Mouse (Mus musculus) testis, postnatal 14 days (tissue): Measurements from ENCODE around the gene Tom1l2.

Experiments used
- DNase-seq: peaks from one replicate; pipeline ENCODE4 v3.0.0; 2021; ENCODE audit warnings: low spot score

Tom1l2 gene

DNA sequence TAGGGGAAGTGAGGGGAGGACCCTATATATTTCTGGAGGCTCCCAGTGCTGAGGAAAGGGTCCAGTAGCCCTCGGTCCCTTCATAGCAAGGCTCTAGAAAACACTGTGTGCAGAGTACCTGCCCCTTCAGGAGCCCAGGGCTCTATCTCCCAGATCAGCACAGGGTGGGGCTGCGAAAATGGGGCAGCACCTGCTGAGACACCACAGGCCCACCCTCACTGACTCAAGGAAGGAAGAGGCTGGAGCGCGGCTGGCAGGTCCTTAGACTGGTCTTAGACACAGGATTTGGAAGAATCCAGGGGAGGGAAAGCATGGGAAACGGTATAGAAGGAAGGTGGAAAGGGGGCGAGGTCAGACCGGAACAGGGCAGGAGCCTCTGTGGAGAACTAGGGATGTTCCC lies 122.2 kb downstream of the Tom1l2 start:
- DNase-seq: no peak

DNA sequence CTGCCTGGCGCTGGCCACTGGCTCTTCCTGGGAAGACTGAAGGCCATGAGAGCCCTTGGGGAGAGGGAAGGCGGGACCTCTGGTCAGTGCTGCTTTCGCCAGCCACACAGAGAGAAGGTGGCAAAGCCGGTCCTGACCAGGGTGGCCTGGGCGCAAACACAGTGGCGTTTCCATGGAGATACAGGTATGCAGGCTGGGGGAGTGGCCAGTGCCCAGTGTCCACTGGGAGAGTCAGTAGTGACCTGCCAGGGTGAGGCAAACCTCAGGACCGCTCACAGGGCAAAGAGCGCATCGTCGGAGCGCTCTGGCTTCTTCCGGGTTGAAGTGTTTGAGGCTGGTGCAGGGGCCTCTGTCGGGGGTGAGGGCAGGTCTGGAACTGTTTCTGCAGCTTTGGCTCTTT lies 122.9 kb downstream of the Tom1l2 start:
- no peak for DNase-seq

DNA sequence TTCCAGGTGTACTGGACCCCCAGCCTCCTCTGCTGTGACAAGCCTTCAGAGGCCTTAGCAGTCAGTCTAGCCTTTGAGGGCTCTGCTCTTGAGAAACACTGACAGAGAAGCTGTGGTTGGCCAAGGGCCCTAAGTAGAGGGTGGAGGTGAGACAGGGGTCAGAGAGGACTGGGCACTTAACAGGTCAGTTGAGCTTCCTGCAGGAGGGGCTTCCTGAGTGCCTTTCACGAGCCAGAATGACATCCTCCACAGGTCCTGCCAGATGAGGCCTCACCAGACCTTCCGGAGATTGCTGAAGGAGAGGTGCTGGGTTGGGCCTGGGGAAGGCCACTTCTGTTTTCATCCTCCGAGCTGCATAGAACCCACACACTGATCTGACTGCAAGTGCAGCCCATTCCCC lies 124.2 kb downstream of the Tom1l2 start:
- no peak for DNase-seq

DNA sequence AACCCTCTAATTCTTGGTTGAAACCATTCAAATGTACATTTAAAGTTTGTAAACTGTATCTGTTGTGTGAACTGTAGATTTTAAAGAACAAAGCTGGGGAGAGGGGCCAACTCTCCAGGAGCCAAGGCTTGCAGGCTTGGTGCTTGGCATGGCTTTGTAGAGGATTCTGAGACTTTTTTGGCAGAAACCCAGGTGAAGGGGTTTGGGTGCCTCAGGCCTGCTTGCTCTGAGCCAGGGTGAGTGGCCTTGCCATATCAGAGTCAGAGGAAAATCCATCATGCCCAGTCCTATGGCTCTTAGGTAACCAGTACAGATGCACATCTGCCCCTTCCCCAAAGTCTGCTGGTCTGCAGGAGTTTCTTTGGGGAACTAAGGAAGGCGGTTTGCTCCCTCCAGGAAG lies 126.8 kb downstream of the Tom1l2 start:
- DNase-seq: no peak

DNA sequence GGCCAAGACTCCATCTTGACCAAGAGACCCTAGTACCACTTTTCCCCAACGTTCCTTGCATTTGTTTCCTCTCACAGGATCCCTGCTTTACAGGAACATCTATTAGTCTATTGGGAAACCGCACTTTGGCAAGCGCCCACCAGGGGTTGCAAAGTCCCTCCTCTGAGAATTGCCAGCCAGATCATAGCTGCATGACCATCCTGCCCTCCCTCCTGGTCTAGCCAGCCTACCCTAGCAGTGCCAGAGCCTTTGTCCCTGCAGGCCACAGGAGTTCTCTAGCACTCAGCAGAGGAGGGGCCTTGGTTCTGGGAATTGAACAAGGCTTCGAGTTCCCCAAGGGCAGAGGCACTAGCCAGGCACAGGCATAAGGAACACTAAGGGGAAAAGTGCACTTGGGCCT lies 128.0 kb downstream of the Tom1l2 start:
- no peak for DNase-seq

DNA sequence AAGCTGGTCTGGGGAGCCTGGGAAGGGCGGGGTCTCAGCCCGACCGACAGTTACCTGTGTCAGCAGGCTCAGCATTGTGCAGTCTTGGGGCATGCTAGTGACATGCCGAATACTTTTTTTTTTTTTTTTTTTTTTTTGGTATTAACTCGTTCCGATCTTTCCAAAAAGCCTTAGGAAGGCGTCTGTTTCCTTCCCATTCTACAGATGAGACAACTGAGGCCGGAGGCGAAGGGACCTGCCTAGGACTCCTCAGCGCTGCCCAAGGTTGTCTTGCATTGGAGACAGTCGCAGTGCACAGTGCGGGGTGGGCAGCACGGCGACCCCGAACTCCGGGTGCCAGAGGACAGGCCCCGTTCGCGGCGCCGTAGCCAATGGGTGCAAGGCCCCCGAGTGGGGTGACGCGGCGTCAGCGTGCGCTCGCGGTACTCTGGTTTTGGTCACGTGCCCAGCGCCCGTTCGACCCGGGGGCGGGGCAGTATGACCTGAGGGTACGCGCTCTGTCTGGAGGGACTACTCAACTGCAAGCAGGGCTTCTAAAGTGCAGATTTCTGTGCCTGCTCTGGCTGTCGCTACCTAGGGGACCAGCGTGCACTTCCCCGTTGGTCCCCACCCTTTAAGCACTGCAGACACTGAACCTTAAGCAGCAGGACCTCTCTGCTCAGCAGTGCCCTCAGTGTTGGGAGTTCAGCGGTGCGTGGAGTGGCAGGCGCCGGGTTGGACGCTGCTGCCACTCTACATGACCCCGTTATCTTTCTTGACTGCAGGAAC lies 130.1 kb downstream of the Tom1l2 start, which contains the start of gene Srebf1:
TSS of gene Srebf1 (minus strand) at position 113 of the 768 bp plus-strand sequence.
- DNase-seq: peak; percentile 83

DNA sequence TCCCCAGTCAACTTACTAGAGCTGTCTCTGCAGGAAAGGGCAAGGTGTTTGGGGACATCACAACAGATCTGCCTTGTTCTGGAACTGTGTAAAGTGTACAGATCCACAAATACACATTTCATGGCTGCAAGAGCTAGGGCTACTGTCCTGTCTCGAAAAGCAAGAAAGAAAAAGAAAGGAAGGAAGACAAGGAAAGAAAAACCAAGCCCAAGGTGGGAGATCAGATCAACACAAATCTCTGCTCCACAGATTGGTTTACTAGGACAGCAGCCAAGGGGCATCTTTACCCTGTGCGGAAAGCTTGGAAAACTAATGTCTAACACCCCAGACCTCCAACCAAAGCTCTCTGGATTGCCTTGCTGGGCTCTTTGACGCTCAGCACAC lies 130.6 kb downstream of the Tom1l2 start:
- DNase-seq: no peak

DNA sequence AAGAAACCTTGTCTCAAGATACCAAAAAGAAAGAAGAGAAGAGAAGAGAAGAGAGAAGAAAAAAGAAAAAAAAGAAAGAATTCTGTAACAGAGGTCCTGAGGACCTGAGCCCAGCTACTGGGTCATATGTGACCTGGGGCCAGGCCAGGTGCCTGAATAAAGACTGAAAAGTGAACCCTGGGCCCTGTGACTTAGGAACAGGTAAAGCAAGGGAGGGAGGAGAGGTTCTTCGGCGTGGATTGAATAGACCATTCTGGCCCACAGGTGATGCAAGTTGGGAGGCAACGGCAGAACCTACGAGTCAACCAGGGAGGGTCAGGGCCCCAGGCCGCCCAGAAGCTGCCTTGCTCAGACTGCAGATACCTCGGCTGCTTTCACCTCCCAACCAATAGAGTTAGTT lies 131.3 kb downstream of the Tom1l2 start:
- DNase-seq: no peak

DNA sequence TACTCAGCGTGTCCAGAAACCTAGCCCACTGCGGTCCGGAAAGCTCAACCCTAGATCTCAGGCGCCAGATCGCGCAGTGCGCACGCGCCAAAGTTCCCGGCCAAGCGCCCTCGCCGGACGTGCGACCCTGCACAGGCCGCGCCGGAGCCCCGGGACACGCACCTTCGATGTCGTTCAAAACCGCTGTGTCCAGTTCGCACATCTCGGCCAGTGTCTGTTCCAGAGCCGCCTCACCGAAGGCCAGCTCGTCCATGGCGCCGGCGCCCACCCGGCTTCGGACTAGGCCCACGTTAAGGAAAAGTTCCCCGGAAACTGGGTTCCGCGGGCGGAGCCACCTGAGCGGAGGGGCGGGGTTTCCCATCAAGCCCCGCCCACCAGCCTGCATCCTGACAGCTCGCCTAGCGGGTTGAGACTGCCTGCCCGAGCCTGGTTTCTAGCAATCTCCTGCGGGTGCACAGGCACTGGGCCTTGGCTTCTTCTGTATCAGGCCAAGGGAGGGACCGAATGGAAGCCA lies 132.4 kb downstream of the Tom1l2 start:
- DNase-seq: peak; percentile 90

DNA sequence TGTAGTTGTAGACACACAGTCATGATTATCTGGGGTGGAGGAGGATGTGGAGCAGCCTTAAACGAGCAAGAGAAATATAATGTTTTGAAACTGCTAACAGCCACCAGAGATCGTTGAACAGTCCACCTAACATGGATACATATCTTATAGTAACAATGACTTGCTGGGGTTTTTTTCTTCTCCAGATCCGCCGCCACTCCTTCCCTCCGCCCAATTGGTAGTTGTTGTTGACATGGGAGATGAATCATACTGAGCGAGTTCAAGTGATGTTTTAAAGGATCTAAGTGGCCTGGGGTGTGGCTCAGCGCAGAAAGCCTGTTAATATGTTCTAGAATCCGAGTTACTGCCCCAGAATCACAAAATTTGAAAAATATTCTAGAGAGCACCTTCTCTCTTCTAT lies 133.1 kb downstream of the Tom1l2 start:
- DNase-seq: no peak

DNA sequence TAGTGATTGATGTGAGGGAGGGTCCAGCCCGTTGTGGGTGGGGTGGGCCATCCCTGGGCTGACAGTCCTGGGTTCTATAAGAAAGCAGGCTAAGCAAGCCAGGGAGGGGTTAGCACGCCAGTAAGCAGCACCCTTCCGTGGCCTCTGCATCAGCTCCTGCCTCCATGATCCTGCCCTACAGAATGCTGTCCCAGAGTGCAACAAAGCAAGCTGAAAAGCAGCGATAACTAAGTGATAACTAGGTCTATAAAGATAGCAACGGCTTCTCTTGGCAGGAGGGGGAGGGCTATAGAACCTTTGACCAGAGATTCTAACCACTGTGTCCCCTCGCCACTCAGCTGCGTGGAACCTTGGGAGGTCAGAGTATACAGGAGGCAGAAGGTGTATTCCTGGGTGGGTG lies 135.2 kb downstream of the Tom1l2 start:
- no peak for DNase-seq

DNA sequence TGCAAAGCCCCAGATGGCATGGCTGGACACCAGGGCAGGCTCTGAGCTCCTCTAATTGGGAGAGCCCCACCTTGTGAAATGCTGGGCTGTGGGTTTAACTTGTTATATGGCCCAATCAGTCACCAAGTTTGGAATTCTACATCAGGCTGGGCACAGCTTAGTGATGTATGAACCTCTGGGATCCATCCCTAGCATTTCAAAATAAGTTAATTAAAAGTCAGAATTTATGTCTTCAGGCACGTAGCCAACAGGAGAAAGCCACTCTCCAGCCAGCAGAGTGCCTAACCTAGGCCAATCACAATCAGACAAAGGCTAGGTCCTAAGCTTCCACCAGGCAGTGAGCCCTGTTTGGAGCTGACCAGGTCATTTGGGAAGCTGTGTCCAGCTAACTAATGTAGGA lies 136.0 kb downstream of the Tom1l2 start:
- DNase-seq: no peak

DNA sequence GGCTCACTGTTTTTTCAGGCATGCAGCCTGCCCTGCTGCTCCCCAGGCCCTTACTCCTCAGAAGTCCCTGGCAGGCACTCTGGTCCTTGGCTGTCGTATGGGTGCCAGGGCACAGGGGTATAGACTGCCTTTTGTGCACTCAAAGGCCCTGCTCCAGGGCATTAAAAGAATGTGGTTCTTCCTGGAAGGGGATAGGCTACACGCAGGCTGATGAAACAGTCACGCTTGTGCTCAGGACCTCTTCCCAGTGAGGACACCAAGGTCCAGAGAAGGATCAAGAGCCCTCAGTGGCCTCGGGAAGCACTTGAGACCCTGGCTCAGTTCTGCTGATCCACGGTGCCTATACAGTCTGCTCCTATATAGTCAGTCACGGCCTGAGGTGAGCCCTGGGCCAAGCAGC lies 139.4 kb downstream of the Tom1l2 start:
- DNase-seq: no peak

DNA sequence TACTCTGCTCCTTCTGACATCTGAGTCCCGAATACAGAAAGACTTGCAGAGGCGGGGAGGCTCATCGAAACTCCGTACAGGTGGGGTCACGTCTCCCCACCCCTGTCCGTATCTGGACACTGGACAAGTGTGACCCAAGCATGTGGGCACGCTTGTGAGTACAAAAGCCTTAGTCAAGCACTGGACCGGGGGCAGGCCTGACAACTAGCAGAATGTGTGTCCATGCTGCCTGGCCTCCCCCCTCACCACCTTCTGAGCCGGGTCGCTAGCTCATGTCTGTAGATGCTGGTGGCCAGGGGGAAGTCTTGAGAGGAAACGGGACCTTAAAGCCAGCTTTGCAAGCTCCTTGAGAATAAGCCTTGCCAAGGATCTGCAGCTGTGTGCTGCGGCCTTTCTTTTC lies 140.9 kb downstream of the Tom1l2 start:
- DNase-seq: no peak

DNA sequence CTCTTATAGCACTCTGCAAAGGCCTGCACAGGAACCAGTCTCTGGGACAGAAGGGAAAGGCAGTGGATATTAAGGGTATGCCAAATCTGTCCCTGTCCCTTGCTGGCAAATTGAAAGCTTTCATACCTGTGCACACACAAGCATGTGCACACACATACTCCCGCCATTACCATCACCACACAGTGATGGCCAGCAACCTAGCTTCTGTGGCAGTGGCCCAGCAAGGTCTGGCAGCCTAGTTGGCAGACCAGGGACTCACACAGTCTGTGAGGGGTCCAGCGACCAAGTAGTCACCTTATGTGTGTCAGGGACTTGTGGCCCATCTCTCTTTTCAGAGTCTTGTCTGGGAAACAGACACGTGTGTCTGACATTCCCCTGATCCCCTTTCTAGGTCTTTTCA lies 141.6 kb downstream of the Tom1l2 start:
- DNase-seq: no peak

DNA sequence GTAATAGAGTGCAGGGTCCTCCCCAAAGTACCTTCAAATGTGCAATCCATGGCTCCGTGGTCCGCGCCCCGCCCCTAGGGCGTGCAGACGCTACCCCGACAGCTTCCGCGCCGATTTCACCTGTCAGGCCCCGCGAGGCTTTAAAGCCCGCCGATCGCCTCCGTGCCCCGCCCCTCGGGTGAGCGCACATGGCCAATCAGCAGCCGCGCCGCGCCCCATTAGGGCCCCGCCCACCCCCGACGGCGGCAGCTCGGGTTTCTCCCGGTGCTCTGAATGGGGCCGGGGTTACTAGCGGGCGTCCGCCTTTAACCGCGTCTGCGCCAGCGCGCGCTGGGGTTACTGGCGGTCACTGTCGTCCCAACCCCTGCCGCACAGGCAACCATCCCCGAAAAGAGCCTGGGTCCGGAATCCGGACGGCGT lies 142.4 kb downstream of the Tom1l2 start:
- peak; percentile 92 for DNase-seq

DNA sequence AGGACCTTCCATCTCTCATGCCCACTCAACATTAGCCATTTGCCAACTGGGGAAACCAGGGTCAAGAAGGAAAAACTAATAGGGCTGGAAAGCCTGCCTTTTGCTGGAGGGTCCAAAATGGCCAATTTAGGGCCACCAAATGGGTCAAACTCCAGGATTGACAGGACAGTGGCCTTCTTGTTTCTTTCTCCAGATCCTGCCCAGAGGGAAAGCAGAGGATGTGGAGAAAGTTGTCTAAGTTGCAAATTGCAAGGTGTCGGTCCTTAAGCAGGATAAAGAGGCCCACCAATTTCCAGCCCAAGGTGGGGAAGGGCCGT lies 142.8 kb downstream of the Tom1l2 start:
- no peak for DNase-seq

DNA sequence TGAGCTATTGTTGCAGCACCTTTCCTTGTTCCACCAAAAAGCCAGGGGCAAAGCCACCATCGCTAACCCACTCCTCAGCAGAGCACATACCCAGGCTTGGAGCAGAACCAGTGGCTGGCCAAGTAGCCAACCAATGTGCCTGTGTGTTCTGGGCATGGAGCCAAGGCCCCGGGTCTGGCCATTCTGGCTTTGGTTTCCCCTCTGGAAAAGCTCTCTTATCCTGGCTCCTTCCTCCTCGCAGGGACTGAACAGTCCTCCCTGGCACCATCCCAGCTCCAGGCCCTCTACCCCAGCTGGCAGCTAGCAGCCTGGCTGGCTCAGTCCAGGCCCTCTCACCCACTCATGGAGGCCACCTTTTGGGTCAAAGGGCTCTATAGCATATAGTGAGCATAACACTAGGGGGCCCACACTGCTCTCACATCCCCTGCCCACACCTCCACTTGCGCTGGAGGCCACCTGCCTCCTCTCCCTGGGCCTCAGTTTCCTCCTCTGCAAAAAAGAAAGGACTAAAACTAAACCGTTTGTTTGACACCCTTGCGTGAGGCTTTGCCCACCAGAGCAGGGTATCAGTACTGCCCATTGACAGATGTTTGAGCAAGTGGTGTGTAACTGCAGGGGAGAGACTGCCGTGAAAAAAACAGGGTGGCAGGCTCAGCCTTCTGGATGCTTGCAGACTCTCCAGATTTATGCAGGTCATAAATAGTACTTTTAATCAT lies 143.3 kb downstream of the Tom1l2 start:
- DNase-seq: peak; percentile 67

DNA sequence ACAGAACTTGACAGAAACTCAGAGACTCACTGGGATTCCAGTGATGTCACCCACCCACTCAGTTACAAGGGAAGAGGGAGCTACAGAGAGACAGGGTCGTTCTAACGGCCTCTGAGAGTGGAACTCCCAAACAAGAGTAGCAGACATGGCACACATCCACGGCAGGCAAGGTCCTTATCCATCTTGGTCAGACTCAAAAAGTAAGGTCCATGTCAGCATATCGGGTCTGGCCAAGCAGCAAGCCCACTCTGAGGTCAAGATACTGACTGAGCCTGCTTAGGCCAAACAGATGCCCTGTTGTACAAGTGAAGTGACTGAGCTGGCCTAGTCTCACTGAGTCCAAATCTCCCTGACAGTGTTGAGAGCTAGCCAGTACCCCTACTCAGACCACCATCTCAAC lies 144.0 kb downstream of the Tom1l2 start:
- DNase-seq: no peak

DNA sequence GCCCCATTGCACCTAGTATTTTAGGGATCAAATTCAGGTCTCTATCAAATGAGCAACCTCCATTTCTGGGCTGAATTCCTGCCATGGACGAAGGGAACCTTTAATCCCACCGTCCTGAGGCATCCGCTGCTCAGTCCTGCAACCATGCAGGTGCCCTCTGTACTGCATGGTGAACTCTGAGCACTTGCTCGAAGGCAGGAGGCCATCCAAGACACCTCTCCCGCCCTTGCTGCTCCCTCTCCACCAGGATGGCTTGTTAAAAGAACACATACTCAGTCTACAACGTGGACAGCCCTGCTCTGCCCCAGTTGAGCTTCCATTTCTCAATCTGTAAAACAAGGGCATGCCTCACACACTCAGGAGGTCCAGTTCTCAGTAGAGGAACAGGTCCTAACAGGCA lies 144.5 kb downstream of the Tom1l2 start:
- DNase-seq: no peak

DNA sequence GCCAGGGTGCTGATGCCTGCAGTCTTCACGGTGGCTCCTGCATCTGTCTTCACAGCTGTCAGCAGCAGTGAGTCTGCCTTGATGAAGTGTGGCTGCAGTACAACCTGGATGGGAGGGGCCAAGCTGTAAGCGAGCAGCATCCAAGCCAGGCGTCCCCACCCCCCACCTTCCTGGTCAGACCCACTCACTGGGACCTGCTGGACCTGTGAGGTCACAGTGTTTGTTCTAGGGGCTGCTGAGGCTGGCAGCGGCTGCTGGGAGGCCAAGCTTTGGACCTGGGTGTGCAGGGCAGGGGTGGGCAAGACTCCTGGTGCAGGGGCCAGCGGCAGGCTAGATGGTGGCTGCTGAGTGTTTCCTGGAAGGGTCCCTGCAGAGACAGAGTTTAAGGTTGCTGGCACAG lies 146.5 kb downstream of the Tom1l2 start:
- no peak for DNase-seq

DNA sequence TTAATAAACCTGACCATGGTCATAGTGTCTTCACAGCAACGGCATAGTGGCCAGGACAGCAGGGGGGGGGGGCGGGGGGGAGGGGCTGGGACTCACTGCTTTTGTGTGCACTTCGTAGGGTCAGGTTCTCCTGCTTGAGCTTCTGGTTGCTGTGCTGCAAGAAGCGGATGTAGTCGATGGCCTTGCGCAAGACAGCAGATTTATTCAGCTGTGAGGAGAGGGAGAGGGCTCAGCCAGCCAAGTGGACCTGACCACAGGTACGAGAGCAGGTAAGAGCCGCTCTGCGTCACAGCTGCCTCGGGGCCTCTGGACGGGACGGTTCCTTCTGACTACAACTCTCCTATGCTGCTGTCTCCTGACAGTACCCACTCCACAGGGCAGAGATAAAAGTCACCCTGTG lies 147.7 kb downstream of the Tom1l2 start:
- DNase-seq: no peak

DNA sequence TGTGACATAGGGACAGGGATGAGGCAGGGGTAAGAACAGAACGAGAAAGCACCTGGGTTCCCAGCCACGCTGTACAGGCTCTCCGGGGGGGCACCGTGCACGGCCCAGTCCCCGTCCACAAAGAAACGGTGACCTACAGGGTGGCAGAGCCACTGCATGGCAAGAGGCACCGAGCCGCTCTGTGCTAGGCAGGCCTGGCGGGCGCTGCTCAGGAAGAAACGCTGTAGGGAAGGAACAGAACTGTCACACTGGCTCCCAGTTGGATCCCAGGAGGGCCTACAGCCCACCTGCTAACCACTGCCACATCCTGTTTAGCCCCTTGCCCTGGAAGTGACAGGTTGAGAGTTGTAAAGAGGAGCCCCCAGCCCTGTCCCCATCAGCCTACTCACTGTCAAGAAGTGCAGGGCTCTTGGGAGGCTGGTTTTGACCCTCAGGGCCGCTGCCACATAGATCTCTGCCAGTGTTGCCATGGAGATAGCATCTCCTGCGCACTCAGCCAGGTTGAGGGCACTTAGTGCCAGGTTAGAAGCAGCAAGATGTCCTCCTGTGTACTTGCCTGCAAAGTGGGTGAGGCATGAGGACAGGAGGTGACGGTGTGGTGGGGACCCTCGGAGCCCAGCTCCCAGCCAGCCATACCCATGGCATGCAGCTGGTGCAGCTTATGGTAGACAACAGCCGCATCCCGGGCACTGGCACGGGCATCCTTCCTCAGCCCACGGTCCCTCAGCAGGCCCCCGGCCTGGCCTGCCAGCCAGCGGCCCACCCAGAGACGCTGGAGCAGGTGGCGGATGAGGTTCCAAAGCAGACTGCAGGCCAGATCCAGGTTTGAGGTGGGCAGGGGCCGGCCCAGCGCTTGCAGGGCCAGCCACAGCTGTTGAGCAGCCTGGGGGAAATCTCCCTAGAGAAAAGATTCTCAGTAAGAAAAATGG lies 149.7 kb downstream of the Tom1l2 start:
- no peak for DNase-seq
